21 mouse cellular contexts compared by ENCODE assay signal in genomic region chr13:80267131-80267530, GRCm38 (mm10).
DNase-seq lines count a peak whose midpoint lies in the region; ATAC-seq and TF ChIP-seq lines count a peak whose summit lies in the region.
"Had no signal": no experiment of that assay in that cellular context is flagged by ENCODE, and none has a peak within 500 bp of the region (broad histone marks: within the 10 kb centered on the region; RNA-seq: fewer than 3 reads in every experiment).

No protein-coding gene starts in this region.

- H3K4me2 ChIP-seq in liver, postnatal 0 days (ENCODE audit: low read depth, low read length) = no peak overlapping the region

- H3K9me3 ChIP-seq in liver, postnatal 0 days (ENCODE audit: low read length) = no peaks in the 10 kb centered on the region; the same call in 1 of the 2 replicates

- H3K4me1 ChIP-seq in liver, adult 2 months (ENCODE audit: control insufficient read depth, insufficient read depth, low read length) = no peaks in the 10 kb centered on the region
- no peaks in the 10 kb centered on the region for H3K4me1 ChIP-seq in liver, postnatal 0 days (ENCODE audit: insufficient read depth)

- H3K79me2 ChIP-seq in liver, adult 2 months (ENCODE audit: control insufficient read depth, insufficient read depth, low read length) = no peaks in the 10 kb centered on the region

- WGBS in liver, adult 2 months = 74% methylated on average over 4 of the region's 4 CpGs
- WGBS in liver, postnatal 0 days (ENCODE audit: insufficient replicate concordance) = 77% methylated on average over 4 of the region's 4 CpGs

- no peak for ATAC-seq in liver, postnatal 0 days
- ATAC-seq: activated CD4-positive, CD25-positive, alpha-beta regulatory T cell, adult 4 months; CD4-positive, CD25-positive, alpha-beta regulatory T cell, adult 4 months; Patski had no signal

- no peak for TF ChIP-seq EP300 in liver, postnatal 0 days (IDR thresholded peaks at IDR 0.05; ENCODE audit: low read depth)

- H3K4me3 ChIP-seq in liver, adult 2 months (ENCODE audit: insufficient read depth, low read depth, low read length) = no peak overlapping the region
- H3K4me3 ChIP-seq in liver, postnatal 0 days (ENCODE audit: low read depth, low read length) = no peak overlapping the region
- no peak overlapping the region for H3K4me3 ChIP-seq in gastrocnemius, adult 2 months

- no peaks in the 10 kb centered on the region for H3K36me3 ChIP-seq in liver, adult 2 months (ENCODE audit: control insufficient read depth, insufficient read depth, low read length)
- no peaks in the 10 kb centered on the region for H3K36me3 ChIP-seq in liver, postnatal 0 days (replicated peaks; ENCODE audit: insufficient read depth, low read length)
- H3K36me3 ChIP-seq: G1E had no signal

- intact Hi-C loops in gastrocnemius, adult 2 months (cut with DNase I) = no loop called here

- H3K27me3 ChIP-seq in liver, adult 2 months (ENCODE audit: control insufficient read depth, insufficient read depth, low read length) = no peaks in the 10 kb centered on the region
- H3K27me3 ChIP-seq in liver, postnatal 0 days (ENCODE audit: insufficient read depth, low read length) = no peaks in the 10 kb centered on the region
- H3K27me3 ChIP-seq: CH12.LX, Patski had no signal

- H3K9ac ChIP-seq in liver, adult 2 months (ENCODE audit: low read depth, low read length) = no peak overlapping the region
- H3K9ac ChIP-seq in liver, postnatal 0 days (replicated peaks) = no peak overlapping the region

- DNase-seq in liver, adult 2 months (ENCODE audit: extremely low read depth, low read depth, low spot score) = peak; percentile 4
- no peak for DNase-seq in liver, postnatal 0 days
- DNase-seq in fat pad, adult 2 months (ENCODE audit: extremely low read depth, low read depth, low spot score) = peak; percentile 67
- DNase-seq in gonadal fat pad, adult 2 months (ENCODE audit: low read depth) = peak; percentile 61
- no peak for DNase-seq in gastrocnemius, adult 2 months
- no peak for DNase-seq in heart, adult 9 months (ENCODE audit: low spot score in 2 of 2)
- DNase-seq: adrenal gland, adult 2 months; adrenal gland, adult 8-10 months; adrenal gland, postnatal 10 days; adrenal gland, postnatal 14 days; adrenal gland, postnatal 25 days; adrenal gland, postnatal 36 days; B cell, adult 2 months; cerebellum, adult 11 months; cerebellum, adult 11-12 months; cerebellum, adult 18-20 months had no signal

- TF ChIP-seq CTCF in liver, adult 2 months (IDR thresholded peaks at IDR 0.05; ENCODE audit: low read depth, low read length) = no peak
- TF ChIP-seq CTCF in liver, postnatal 0 days (IDR thresholded peaks at IDR 0.05; ENCODE audit: low read depth) = no peak
- no peak for TF ChIP-seq CTCF in gastrocnemius, adult 2 months (IDR thresholded peaks at IDR 0.05)

- H3K27ac ChIP-seq in liver, adult 2 months (replicated peaks; ENCODE audit: insufficient read depth, low read depth, low read length) = no peak overlapping the region
- H3K27ac ChIP-seq in liver, postnatal 0 days (ENCODE audit: low read depth) = no peak overlapping the region
- no peak overlapping the region for H3K27ac ChIP-seq in gastrocnemius, adult 2 months

- TF ChIP-seq POLR2A in liver, adult 2 months (IDR thresholded peaks at IDR 0.05; ENCODE audit: extremely low read depth, insufficient read depth, low read length) = no peak

Comparison
In these comparisons a context has a peak if more than half of its experiments do, and no peak if none do; other contexts are left out.
1. DNase-seq: peak in liver, adult 2 months (single experiment), fat pad, adult 2 months (single experiment) and gonadal fat pad, adult 2 months (single experiment); none in liver, postnatal 0 days (single experiment), gastrocnemius, adult 2 months (single experiment) and heart, adult 9 months (0 of 2).